Mouse (Mus musculus) cerebellum, postnatal 36 days (tissue): ENCODE measurements around the gene Micu2.

Source experiments
- DNase-seq, 2 experiments: peaks; one replicate each; pipeline ENCODE4 v3.0.0; 2021 to 2022; ENCODE audit warnings: mixed read lengths in 2 of 2

Gene Micu2

DNA sequence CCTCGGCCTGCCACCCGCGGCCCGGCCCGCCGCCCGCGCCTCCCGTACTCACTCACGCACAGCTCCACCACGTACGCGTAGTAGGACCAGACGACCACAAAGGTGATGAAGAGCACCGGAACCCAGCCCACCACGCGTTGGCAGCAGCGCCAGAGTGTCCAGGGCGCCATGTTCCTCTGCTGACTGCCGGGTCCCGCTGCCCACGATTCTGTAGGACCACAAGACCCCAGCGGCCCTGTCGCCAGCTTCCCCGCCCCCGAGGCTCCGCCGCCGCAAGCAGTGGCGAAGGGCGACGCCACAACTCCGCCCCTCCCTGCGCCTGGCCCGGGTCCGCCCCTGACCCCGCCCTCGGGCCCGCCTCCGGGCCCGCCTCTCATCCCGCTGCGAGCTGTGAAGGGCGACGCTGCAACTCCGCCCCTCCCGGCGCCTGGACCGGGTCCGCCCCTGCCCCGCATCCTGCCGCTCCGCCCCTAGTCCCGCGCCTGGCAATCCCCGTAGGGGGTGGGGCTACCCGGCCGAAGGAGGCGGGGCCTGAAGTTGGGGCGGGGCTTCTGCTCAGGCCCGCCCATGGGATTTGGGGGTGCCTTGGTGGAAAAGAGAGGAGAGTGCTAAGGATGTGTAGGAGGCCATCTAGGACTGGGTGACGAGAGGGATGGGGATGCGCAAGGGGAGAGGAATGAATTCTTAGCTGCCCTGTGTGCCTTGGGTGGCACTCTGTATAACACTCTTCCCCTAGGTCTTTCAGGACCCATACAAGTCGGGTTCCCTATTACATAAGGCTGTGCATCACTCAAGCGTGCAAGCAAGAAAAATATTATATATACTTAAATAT is 108.8 kb downstream of the Micu2 start, which contains the start of gene Zdhhc20:
TSS of gene Zdhhc20 (minus strand) at position 266 of the 832 bp plus-strand sequence.
- DNase-seq, result peak; percentile 88 to 95

DNA sequence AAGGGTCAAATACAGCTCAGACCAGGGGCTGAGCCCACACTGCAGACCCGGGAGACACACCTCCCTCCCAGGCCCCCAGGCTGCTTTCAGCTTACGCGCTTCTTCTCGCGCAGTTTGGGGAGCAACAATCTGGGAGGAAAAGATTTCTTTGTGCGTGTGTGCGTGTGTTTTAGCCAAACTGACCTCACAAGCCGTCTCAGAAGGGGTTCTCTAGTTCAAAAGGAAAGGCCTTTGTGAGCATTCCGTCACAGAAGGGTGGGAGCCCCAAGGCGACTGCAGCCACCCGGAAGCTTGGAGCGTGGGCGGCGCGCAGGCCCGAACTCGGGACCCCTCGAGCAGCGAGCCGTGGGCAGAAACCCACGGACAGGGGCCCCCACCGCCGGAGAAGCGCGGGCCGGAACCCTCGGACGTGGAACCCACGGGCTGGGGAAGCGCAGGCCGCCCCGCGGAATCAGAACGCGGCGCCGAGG is 109.5 kb downstream of the Micu2 start:
- DNase-seq, result no peak

DNA sequence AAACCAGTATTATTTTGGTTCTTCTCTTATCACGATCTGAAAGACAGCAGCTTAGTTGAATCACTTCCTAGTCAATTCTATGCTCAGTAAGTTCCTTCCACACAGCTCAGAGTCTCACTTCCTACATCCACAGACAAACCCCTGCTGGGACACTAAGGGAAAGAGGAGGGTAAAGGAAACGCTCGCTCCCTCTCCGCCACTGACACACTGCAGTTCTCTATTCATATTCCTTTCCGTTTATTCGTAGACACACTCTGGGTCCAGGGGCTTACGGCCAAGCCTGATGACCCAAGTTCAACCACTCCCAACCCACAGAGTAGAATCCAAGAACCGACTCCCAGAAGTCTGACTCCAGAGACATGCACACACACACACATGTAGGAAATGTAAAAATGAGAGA is 111.9 kb downstream of the Micu2 start:
- DNase-seq, result no peak

DNA sequence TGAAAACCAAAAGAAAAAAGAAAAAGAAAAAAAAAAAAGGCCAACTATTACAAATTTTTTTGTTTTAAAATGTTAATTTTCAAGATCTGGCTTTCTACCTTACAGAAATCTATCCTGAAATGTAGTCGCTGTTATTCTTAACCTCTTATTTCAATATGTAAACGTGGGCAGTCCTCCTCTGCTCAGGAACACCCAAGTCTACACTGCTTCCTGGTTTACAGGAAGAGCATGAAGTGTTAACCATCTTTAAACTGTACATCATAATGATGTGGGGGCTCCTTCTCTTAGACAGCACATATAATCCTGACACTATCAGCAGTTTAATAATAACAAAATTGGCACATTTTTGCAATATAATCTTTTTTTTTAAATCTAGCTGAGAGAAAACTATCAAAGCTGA is 113.0 kb downstream of the Micu2 start:
- no peak for DNase-seq

DNA sequence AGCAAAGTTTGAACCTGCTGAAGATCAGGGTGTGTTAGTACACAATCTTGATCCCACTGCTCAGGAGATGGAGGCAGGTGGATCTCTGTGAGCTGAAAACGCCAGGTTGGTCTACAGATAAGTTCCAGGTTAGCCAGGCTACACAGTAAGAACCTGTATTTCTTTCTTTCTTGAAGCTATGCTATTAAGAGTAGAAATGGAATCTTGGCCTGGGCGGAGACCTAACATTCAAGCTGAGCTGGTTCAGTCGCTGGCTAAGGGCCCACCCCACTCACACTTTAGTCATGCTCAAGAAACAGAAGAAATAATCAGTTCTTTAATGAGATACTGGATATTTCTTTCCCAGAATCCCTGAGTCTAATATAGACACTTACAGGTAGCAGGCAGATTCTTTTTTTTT is 115.7 kb downstream of the Micu2 start:
- no peak for DNase-seq

DNA sequence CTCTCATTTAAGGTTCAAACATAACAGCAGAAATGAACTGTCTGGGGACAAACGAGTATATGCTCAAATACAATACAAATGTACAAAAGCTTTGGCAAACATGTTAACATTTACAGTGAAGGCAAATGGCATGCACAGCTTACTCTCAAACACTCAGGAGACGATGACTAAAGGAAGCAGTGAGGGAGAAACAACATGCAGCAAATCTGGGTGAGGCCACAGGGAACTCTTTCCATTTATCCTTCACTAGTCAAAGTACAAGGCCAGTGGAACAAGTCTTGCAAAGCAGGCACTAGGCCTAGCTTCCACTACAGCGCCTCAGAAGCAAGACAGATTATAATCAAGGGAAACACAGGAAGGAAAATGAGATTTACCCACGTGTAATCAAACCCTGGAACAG is 116.3 kb downstream of the Micu2 start:
- DNase-seq, result no peak

DNA sequence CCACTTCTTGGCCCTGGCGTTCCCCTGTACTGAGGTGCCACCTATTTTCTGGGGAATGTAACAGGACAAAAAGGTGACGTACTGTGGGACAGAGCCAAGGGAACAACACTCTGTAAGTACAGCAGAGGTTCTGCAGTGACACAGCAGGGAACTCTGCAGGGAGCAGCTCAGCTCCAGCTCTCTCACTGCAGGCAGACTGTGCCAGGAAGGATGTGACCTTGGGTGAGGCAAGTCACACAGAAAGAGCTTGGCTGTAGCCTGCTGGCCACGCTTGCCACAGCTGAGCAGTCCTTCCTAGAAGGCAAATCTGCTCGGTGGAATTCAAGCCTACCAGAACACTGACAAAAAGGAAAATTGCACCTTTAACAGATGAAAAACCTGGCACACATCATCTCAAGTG is 117.3 kb downstream of the Micu2 start:
- peak; percentile 26 to 31 for DNase-seq

DNA sequence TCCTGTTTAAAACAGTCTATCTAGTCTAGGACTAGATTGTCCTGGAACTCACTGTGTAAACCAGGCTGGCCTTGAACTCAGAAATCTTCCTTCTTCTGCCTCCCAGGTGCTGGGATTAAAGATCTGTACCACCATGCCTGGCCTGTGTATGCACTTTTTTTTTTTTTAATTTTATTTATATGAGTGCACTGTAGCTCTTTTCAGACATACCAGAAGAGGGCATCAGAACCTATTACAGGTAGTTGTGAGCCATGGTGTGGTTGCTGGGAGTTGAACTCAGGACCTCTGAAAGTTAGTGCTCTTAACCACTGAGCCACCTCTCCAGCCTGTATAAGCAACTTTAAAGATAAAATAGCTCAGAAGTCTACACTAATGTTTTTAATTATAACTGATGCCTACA is 118.0 kb downstream of the Micu2 start:
- DNase-seq, result no peak

DNA sequence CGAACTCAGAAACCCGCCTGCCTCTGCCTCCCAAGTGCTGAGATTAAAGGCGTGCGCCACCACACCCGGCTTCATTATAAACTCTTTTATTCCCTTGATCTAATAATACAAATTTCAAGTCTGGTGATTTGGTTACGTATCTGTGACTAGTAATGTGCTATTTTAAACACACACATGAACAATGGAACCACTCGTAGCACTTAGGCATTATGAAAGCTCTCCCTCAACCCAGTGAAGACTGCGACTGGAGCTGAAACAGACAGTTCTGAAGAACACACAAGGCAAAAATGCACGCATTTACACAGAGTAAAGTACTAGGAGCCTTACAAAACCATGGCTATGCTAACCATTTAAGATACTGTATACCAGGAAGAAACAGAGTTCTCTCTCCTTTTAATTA is 121.1 kb downstream of the Micu2 start:
- no peak for DNase-seq

DNA sequence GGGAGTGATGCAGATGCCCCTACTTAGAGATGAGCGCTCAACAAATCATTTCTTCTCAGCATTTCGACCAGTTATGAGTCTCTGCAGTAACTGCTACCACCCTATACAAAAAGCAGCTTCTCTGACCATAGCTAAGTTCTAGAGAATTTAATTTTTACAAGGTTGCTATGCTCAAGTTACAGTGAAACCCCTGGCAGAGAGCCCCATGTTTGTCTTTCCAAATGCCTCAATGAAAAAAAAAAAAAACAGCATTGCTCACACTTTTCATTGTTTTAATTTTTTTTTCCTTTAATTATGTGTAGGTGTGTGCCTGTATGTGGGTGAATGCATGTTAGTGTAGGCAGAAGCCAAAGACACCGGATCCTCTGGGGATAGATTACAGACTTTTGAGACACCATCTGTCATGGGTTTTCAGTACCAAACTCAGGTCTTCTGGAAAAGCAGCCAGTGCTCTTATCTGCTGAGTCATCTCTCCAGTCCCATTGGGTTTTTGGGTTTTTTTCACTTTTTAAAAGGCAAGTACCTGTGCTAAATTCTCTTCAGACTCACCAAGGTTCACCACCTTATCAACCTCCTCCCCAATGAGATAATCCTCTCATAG is 132.3 kb downstream of the Micu2 start:
- DNase-seq, result peak; percentile 10 to 40
